Mouse (Mus musculus) granulocyte monocyte progenitor cell, adult 5-6 weeks (primary cell): ENCODE measurements around the gene Map3k13. TPM values are rescaled to one million over a fixed set of nuclear protein-coding genes. Genes with fewer than 3 reads are reported as not detected.

Source experiments
- ATAC-seq: replicated peaks from 2 replicates; pipeline ENCODE4 v1.8.0; 2016; ENCODE audit warnings: mild to moderate bottlenecking, moderate TSS enrichment, inconsistent platforms; ENCODE audit not compliant: poor library complexity, severe bottlenecking
- total RNA-seq, 2 experiments: library from RNA; stranded (forward) in 1 of 2; stranded (reverse) in 1 of 2; fragments of 200-712, 200-1000 nt in 1 of 2; fragments of >200 nt in 1 of 2; fragmentation: Nextera tagmentation in 1 of 2; gene quantifications; 2 replicates each; pipeline ENCODE4 v1.2.3; 2014 to 2017

The Map3k13 gene
- total RNA-seq (2014; fragmentation: Nextera tagmentation) (0.64 TPM in 1 of 2 replicates, not detected in the other), total RNA-seq (2017) (0.22 TPM in 1 of 2 replicates, not detected in the other)

- peak; percentile 97 for ATAC-seq
Measured at GRCm38 (mm10) chr16:21793875-21794696, at the start of gene Map3k13. TSS of gene Map3k13 (plus strand) at chr16:21794346.

GRCm38 (mm10) chr16:21758447-21758846, 35.7 kb upstream of the Map3k13 start:
- ATAC-seq, result no peak

DNA sequence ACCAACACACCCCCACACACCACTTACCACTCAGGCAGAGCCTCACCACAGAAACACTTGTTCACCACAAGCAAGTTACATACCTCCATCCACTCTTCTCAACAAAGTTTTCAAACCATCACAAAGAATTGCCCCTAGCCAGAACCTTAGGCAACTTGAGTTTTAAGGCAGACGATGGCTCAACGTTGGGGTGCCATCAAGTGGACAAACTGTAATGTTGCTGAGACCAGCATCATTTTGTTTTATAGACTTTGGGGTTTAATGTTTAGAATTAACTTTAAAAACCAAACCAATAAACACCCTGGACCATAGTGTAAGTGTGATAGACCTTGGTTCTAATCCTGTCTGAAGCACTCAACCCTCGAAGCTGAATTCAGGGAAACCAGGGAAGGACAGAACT, 25.9 kb upstream of the Map3k13 start:
- ATAC-seq, result no peak

- ATAC-seq, result no peak
Measured at GRCm38 (mm10) chr16:21769667-21770066, 24.5 kb upstream of the Map3k13 start.

GRCm38 (mm10) chr16:21774725-21775124, 19.4 kb upstream of the Map3k13 start:
- no peak for ATAC-seq

DNA sequence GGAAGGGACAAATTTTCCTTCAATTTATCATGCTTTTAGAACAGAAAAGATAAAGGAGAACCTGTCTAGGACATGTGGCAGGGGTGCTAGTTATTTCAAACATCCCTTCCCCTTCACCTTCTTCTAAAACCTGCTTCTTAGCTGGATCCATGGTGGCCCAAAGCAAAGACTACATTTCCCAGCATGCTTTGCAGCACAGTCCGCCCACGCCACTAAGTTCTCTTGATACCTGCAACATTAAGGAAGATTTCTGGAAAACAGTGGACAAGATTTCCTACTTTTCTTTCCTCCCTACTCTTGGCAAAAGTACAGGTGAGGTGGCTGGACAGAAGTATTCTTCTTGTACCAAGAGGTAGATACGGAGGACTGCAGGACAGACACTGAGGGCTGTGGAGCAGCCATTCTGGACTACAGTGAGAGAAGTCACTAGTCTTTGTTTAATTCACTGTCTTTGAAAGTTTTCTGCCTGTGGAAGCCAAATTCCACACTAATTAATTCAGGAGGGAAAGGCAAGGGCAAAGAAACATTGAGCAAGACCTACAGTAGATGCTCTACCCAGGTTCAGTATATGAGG, 15.8 kb upstream of the Map3k13 start:
- ATAC-seq, result 0 out of 2 replicates have a peak, but pooled peaks have one; percentile 37

- no peak for ATAC-seq
Measured at GRCm38 (mm10) chr16:21779149-21779548, 15.0 kb upstream of the Map3k13 start.

DNA sequence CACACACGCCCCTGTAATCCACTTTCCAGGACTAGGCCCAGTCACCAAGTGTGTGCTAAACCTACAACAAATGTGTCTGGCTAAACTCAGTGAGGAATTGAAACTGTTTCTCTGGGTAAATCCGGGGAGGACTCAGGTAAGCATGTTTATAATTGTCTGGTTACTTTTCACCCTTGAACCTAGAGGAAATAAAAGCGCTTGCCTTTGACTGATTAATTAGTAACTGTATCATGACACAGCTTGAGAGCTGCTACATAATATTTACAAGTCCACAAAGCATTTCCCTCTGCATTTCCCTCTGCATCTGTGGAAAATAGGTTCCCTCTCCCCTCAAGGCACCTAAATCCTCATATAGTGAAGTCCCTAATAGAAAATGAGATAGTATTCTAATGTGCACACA, 12.9 kb upstream of the Map3k13 start:
- no peak for ATAC-seq

DNA sequence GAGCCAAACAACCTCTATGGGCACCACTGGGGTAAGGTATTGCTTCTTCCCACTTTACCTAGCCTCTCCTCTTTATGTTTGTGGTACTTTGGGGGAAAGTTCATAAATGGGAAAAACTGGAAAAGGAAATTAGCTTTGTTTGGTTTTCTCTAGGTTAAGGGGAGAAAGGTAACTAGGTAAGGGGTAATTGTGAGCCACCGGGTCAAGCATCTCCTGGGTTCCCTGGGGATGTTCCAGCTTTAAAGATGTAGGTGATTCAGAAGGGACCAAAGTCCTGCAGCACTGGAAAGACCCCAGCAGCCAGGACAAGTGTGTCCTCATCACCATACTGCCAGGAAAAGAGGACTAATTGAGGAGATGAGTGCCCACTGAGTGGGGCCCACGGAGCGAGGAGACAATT, 12.3 kb upstream of the Map3k13 start:
- no peak for ATAC-seq

DNA sequence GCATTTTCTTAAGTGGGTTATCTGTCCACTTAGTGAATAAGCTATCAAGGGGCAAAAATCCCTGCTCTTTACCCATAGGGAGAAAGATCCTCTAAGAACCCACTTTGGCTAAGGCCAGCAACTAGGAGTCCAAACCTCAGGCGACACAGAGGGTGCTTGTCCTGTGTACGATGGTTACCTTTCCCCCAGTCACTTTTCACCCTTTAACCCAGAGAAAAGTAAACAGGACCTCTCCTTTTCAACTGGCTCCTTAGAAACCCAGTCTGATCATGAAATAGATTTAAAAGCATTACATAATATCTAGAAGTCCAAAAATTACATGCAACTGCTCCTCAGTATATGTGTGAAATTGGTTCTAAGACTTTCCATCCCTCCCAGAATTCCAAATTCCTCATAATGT, 11.3 kb upstream of the Map3k13 start:
- no peak for ATAC-seq

DNA sequence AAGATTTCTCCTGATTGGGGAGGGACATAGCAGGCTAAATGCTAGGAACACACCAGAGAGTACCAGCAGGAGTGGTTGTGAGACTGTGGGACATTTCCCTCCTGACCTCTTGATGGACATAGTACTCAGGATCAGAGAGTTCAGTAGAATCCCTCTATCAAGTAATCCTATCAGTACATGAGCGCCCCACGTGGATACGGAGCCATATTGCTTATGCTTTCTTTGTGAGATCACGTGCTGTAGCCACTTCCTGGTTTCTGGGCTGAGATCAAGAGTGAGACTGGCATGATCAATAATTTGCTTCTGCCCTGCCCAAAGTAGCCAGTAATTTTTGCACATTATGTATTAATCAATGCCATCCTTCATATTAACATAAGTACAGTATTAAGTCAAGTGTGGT, 9.1 kb upstream of the Map3k13 start:
- no peak for ATAC-seq

DNA sequence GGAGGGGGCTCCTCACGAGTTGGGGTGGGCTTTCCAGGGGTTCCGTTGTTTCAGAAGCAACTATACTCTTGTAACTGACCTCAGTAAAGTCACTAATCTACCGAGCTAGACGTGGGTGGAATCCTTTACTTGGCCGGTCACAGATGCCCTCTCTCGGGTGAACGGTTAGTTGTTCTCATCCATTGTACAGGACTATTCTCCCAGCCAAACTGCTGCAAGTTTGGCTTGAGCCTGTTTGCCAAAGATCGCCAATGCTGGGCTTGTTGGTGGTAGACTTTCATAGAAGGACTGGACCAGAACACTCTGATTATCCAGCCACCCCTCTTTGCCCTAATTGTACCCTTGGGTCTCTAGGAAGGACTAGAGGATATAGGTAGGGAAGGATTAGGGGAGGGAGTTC, 7.8 kb upstream of the Map3k13 start:
- ATAC-seq, result no peak

DNA sequence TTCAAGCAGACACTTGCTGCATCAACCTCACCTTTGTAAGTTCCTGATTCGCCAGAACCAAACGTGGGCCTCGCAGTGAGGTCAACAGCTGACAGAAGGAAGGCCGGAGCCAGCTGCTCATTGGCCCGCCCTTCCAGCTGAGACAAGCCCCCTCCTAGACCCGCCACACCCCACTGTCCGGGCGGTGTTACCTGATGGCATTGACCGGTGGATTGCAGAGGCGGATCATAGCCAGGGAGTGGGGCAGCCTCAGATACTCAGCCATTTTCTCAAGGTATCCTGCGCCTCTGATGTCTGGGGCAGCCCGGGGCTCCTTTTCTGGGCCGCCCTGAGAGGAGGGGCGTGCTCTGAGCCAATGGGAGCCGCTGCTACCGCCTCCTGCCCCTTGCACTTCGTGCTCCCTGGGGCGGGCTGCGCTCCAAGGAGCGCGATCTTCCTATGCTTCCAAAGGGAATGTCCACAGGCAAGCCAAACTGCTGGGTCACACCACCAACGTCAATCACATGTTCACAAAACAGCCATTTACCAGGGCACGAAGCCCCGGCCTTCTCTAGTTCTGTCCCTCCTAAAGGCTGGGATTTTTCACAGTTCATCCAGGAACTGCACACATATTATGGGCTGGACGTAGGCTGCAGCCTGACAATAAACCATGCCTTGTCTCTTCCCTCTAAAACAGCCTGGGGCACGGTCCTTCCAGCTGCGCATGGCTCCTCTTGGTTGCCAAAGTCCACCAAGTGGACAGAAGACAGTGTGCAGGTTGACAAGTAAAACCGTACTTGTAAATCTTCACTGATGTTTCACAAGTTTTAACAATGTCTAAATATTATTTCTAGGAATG, 6.4 kb upstream of the Map3k13 start, which contains the start of gene Ehhadh:
Gene Ehhadh (minus strand): TSS at position 292 of the 838 bp plus-strand sequence.
- ATAC-seq, result peak; percentile 89

DNA sequence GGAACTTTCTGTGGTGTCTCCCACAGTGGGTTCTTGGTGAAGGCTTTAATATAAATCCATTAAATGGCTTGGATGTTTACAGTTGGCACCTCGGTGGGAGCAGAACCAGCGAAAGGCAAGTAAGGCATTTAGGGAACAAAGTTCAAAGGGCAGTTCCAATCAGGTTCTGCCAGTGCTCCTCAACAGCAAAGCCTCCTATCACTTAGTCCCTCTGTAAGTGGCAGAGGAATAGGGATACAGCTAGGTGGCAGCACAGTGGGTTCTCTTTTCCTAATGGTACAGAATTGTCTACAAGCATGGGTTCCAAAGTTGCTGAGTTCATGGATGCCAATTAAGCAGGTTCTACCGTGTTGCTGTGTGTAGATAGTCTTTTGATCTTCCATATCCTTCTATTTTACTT, 5.6 kb upstream of the Map3k13 start:
- ATAC-seq, result no peak

- no peak for ATAC-seq
Measured at GRCm38 (mm10) chr16:21789180-21789579, 5.0 kb upstream of the Map3k13 start.

GRCm38 (mm10) chr16:21790469-21790868, 3.7 kb upstream of the Map3k13 start:
- ATAC-seq, result no peak

DNA sequence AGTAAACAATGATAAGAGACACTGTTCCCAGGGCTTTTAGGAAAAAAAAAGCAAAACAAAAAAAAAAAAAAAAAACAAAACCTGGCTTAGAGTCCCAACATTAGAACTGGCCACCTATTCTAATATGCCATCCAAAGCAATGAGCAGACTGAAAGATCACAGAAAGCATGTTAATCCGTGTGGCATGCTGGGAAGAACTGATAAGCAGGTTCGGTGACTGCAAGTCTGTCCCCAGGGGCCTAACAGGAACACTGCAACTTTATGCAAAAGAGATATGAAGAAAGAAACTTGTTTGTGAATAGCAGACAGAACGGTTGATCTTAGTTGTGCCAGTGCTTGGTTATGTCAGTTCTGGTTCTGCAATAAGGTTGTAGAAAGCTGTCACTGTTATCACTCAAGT, 2.4 kb upstream of the Map3k13 start:
- ATAC-seq, result no peak

GRCm38 (mm10) chr16:21793080-21793810, 901 bp upstream of the Map3k13 start:
- peak; percentile 47 for ATAC-seq

- no peak for ATAC-seq
Measured at GRCm38 (mm10) chr16:21794697-21795045, 525 bp downstream of the Map3k13 start.

DNA sequence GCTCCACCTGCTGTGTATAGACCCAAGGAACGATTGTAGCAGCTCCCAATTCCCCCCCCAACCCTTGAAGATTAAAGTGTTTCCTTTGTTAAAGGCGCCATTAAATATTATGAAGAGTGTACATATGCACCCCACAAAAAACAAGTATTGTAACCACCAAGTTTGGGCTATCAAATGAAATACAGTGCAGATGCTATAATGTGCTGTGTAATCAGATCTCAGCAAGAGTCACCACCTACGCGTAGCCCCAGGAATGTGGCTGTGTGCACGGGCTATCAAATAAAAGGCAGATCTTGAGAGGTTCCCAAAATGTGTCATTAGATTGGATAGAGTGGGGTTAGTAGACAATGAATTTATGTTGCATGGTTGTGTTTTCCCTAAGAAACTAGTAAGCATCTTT, 925 bp downstream of the Map3k13 start:
- ATAC-seq, result no peak
